ENCODE assay signal across 9 mouse cellular contexts in the genomic region with DNA sequence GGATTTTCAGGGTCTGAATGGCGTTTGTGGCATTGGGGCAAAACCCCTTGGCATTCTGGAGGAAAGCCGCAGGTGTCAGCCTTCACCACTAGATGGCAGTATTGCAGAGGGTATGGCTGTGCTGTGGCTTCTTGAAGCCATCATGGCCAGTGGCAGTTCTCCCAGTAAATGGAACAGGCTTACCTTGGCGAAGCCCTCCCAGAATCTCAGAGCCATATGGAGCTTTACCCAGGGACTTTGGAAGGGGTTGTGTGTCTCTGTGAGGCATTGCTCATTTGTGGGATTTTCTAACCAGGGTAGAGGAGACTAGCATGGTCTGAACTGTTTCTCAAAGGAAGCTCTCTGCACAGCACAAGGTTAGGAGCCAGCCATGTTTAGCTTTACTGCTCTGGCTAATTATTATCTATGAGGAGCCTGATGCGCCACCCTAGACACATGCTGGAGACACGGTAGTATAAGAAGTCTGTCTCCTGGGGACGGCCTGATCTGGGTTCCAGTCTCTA. TPM values are rescaled to one million over a fixed set of nuclear protein-coding genes. Genes with fewer than 3 reads are reported as not detected.
DNase-seq lines count a peak whose midpoint lies in the region; ATAC-seq and TF ChIP-seq lines count a peak whose summit lies in the region.
"Had no signal": no experiment of that assay in that cellular context is flagged by ENCODE, and none has a peak within 500 bp of the region (broad histone marks: within the 10 kb centered on the region; RNA-seq: fewer than 3 reads in every experiment).

No protein-coding gene starts in this region.

- ATAC-seq in forebrain, embryonic 11.5 days (replicated peaks; ENCODE audit: low FRiP score): peak; percentile 58
- ATAC-seq in hindbrain, embryonic 12.5 days (ENCODE audit: low FRiP score): peak; percentile 72
- no peak; the same call in 1 of the 2 replicates for ATAC-seq in lung, postnatal 0 days

- peak; percentile 75 for DNase-seq in CH12.LX (ENCODE audit: extremely low read depth)
- DNase-seq in brain, embryonic 14.5 days (ENCODE audit: low read depth): peak; percentile 91
- peak; percentile 86 for DNase-seq in forebrain, embryonic 11.5 days (ENCODE audit: low spot score)
- peak; percentile 65 for DNase-seq in layer of hippocampus, adult 9-11 months
- peak; percentile 64 for DNase-seq in lung, postnatal 0 days (ENCODE audit: low spot score)
- DNase-seq in retina, embryonic 14.5 days (ENCODE audit: low spot score): peak; percentile 94
- DNase-seq in thymus, postnatal 25 days: peak; percentile 59

- no peak overlapping the region for H3K4me3 ChIP-seq in CH12.LX (replicated peaks in 1 of 3; ENCODE audit: low read depth in 2 of 3, low read length in 2 of 3, poor library complexity in 1 of 3)
- no peak overlapping the region for H3K4me3 ChIP-seq in forebrain, embryonic 11.5 days (ENCODE audit: low read depth, low read length)
- no peak overlapping the region for H3K4me3 ChIP-seq in hindbrain, embryonic 12.5 days
- H3K4me3 ChIP-seq in lung, postnatal 0 days (ENCODE audit: low read depth, low read length): no peak overlapping the region

- no peak overlapping the region for H3K4me2 ChIP-seq in CH12.LX (ENCODE audit: insufficient read depth, low read depth, poor library complexity, severe bottlenecking)
- no peak overlapping the region for H3K4me2 ChIP-seq in forebrain, embryonic 11.5 days (ENCODE audit: low read depth, low read length, severe bottlenecking)
- no peak overlapping the region for H3K4me2 ChIP-seq in hindbrain, embryonic 12.5 days (replicated peaks)
- H3K4me2 ChIP-seq in lung, postnatal 0 days (replicated peaks; ENCODE audit: low read depth, low read length): no peak overlapping the region

- 44% methylated on average over 6 of the region's 6 CpGs for WGBS in forebrain, embryonic 11.5 days
- WGBS in hindbrain, embryonic 12.5 days: 43% methylated on average over 6 of the region's 6 CpGs
- 25% methylated on average over 6 of the region's 6 CpGs for WGBS in lung, postnatal 0 days

- no peaks in the 10 kb centered on the region for H3K9me3 ChIP-seq in CH12.LX (replicated peaks; ENCODE audit: low read length)
- no peaks in the 10 kb centered on the region for H3K9me3 ChIP-seq in forebrain, embryonic 11.5 days (ENCODE audit: control insufficient read depth, low read length)
- no peaks in the 10 kb centered on the region for H3K9me3 ChIP-seq in hindbrain, embryonic 12.5 days (replicated peaks)
- H3K9me3 ChIP-seq in lung, postnatal 0 days (ENCODE audit: low read length): no peaks in the 10 kb centered on the region

- H3K27ac ChIP-seq in CH12.LX (ENCODE audit: insufficient read depth, low read depth): no peak overlapping the region
- H3K27ac ChIP-seq in forebrain, embryonic 11.5 days (ENCODE audit: low read depth, low read length): no peak overlapping the region
- H3K27ac ChIP-seq in hindbrain, embryonic 12.5 days: no peak overlapping the region
- no peak overlapping the region for H3K27ac ChIP-seq in lung, postnatal 0 days (ENCODE audit: low read length)

- no peaks in the 10 kb centered on the region for H3K79me2 ChIP-seq in CH12.LX (replicated peaks; ENCODE audit: control insufficient read depth, extremely low read depth, insufficient read depth, poor library complexity, severe bottlenecking)

- dilution Hi-C loops in CH12.LX (cut with MboI; ENCODE audit: extremely low pct_ligation_motif_present, extremely low pct_unique_long_range_greater_than_20kb, low sequenced_read_pairs): no loop called here

- in situ Hi-C loops in CH12.LX (cut with MboI; ENCODE audit: low pct_ligation_motif_present, low pct_unique_long_range_greater_than_20kb, low sequenced_read_pairs): loop anchor here (25.0 kb wide), 2 partner anchors 106 to 231 kb away; no protein-coding TSS in a partner anchor

- TF ChIP-seq CTCF in CH12.LX (conservative IDR thresholded peaks at IDR 0.05 in 1 of 2, IDR thresholded peaks at IDR 0.05 in 1 of 2; ENCODE audit: low read depth in 2 of 2, low read length in 2 of 2): peak; percentile 89 to 90
- TF ChIP-seq CTCF in brain, embryonic 14.5 days (IDR thresholded peaks at IDR 0.05; ENCODE audit: borderline replicate concordance, extremely low read depth, insufficient read depth, insufficient read length): peak; percentile 96
- peak; percentile 94 for TF ChIP-seq CTCF in lung, postnatal 0 days (IDR thresholded peaks at IDR 0.05)

- peaks cover 12 to 29% of the 10 kb centered on the region in 2 experiments for H3K4me1 ChIP-seq in CH12.LX (ENCODE audit: control insufficient read depth in 1 of 2, insufficient read depth in 2 of 2)
- H3K4me1 ChIP-seq in forebrain, embryonic 11.5 days (replicated peaks; ENCODE audit: control insufficient read depth, insufficient read depth, low read length): no peaks in the 10 kb centered on the region
- no peaks in the 10 kb centered on the region for H3K4me1 ChIP-seq in hindbrain, embryonic 12.5 days
- no peaks in the 10 kb centered on the region for H3K4me1 ChIP-seq in lung, postnatal 0 days (ENCODE audit: insufficient read depth, low read depth, low read length)

- no peaks in the 10 kb centered on the region for H3K36me3 ChIP-seq in CH12.LX (replicated peaks in 1 of 2; ENCODE audit: control insufficient read depth in 1 of 2, insufficient read depth in 1 of 2, low read length in 1 of 2)
- H3K36me3 ChIP-seq in forebrain, embryonic 11.5 days (ENCODE audit: control insufficient read depth, insufficient read depth, low read length): no peaks in the 10 kb centered on the region
- no peaks in the 10 kb centered on the region for H3K36me3 ChIP-seq in hindbrain, embryonic 12.5 days
- no peaks in the 10 kb centered on the region for H3K36me3 ChIP-seq in lung, postnatal 0 days (ENCODE audit: insufficient read depth, low read length)

- TF ChIP-seq POLR2A in CH12.LX (IDR thresholded peaks at IDR 0.05; ENCODE audit: low read depth, low read length): no peak
- no peak for TF ChIP-seq POLR2A in brain, embryonic 14.5 days (IDR thresholded peaks at IDR 0.05; ENCODE audit: borderline replicate concordance, extremely low read depth, insufficient read depth, insufficient read length, poor library complexity, severe bottlenecking)

- no peaks in the 10 kb centered on the region for H3K27me3 ChIP-seq in CH12.LX (replicated peaks)
- no peaks in the 10 kb centered on the region for H3K27me3 ChIP-seq in forebrain, embryonic 11.5 days (ENCODE audit: control insufficient read depth, insufficient read depth, low read length)
- H3K27me3 ChIP-seq in hindbrain, embryonic 12.5 days: no peaks in the 10 kb centered on the region
- H3K27me3 ChIP-seq in lung, postnatal 0 days (replicated peaks; ENCODE audit: insufficient read depth, low read length): no peaks in the 10 kb centered on the region

- TF ChIP-seq EP300 in CH12.LX (IDR thresholded peaks at IDR 0.05; ENCODE audit: low read length): no peak
- no peak for TF ChIP-seq EP300 in lung, postnatal 0 days (IDR thresholded peaks at IDR 0.05)

- no peak overlapping the region for H3K9ac ChIP-seq in CH12.LX (ENCODE audit: insufficient read depth, low read depth)
- no peak overlapping the region for H3K9ac ChIP-seq in forebrain, embryonic 11.5 days (ENCODE audit: low read length)
- H3K9ac ChIP-seq in hindbrain, embryonic 12.5 days: no peak overlapping the region
- no peak overlapping the region for H3K9ac ChIP-seq in lung, postnatal 0 days (replicated peaks; ENCODE audit: low read depth)

- TF ChIP-seq RAD21 in CH12.LX (IDR thresholded peaks at IDR 0.05; ENCODE audit: low read depth, low read length): peak; percentile 95

TF ChIP-seq in CH12.LX, 34 proteins besides CTCF, POLR2A, EP300 and RAD21:
- TF ChIP-seq SMC3 (IDR thresholded peaks at IDR 0.05; ENCODE audit: low read depth, low read length) (peak; percentile 69), TCF12 (IDR thresholded peaks at IDR 0.05; ENCODE audit: low read depth, low read length) (no peak)

RNA-seq across cellular contexts. Expression of a gene that starts 22.5 kb away (rescaled TPM):
- not detected in 2 replicates for total RNA-seq in CH12.LX (2012; rRNA removed)
- not detected in 2 replicates for total RNA-seq in CH12.LX (2014; rRNA removed)
- polyA plus RNA-seq in CH12.LX (2012; ENCODE audit: insufficient read length, low read depth): 0.19 TPM in 1 of 2 replicates, not detected in the other
- 0.07 TPM in 1 of 2 replicates, not detected in the other for polyA plus RNA-seq in brain, embryonic 14.5 days (2012; rRNA removed)
- not detected in 2 replicates for polyA plus RNA-seq in forebrain, embryonic 11.5 days (2014; fragmentation: Nextera tagmentation; extraction: Ambion mirVana)
- not detected in 2 replicates for polyA plus RNA-seq in hindbrain, embryonic 12.5 days (2016; fragmentation: Nextera tagmentation; extraction: Ambion mirVana)
- 2.6 and 2.7 TPM in 2 replicates for polyA plus RNA-seq in lung, postnatal 0 days (2015; fragmentation: Nextera tagmentation; extraction: Ambion mirVana)
- total RNA-seq: gastrocnemius, adult 8-10 months had no signal

RNA-seq across cellular contexts. Expression of a gene that starts 38.2 kb away (rescaled TPM):
- total RNA-seq in CH12.LX (2012; rRNA removed) (not detected in 2 replicates), CH12.LX (2014; rRNA removed) (not detected in 2 replicates)
- not detected in 2 replicates for polyA plus RNA-seq in CH12.LX (2012; ENCODE audit: insufficient read length, low read depth)
- polyA plus RNA-seq in brain, embryonic 14.5 days (2012; rRNA removed): 0.57 and 0.72 TPM in 2 replicates
- polyA plus RNA-seq in forebrain, embryonic 11.5 days (2014; fragmentation: Nextera tagmentation; extraction: Ambion mirVana): 0.29 and 0.49 TPM in 2 replicates
- 2.5 and 4.5 TPM in 2 replicates for polyA plus RNA-seq in hindbrain, embryonic 12.5 days (2016; fragmentation: Nextera tagmentation; extraction: Ambion mirVana)
- 0.21 and 0.56 TPM in 2 replicates for polyA plus RNA-seq in lung, postnatal 0 days (2015; fragmentation: Nextera tagmentation; extraction: Ambion mirVana)
